Mouse (Mus musculus) urinary bladder, postnatal 4 days (tissue): ENCODE results near the gene Ulk1.
"Not testable (repeated sequence)": the region's sequence is repeated elsewhere in the genome, so short reads cannot be mapped to it uniquely, and the experiment has no call there.

ENCODE experiments used
- DNase-seq, 2 experiments: peaks; one replicate each; pipeline ENCODE4 v3.0.0; 2021 to 2022; ENCODE audit warnings: low spot score in 2 of 2

Ulk1 gene

DNA sequence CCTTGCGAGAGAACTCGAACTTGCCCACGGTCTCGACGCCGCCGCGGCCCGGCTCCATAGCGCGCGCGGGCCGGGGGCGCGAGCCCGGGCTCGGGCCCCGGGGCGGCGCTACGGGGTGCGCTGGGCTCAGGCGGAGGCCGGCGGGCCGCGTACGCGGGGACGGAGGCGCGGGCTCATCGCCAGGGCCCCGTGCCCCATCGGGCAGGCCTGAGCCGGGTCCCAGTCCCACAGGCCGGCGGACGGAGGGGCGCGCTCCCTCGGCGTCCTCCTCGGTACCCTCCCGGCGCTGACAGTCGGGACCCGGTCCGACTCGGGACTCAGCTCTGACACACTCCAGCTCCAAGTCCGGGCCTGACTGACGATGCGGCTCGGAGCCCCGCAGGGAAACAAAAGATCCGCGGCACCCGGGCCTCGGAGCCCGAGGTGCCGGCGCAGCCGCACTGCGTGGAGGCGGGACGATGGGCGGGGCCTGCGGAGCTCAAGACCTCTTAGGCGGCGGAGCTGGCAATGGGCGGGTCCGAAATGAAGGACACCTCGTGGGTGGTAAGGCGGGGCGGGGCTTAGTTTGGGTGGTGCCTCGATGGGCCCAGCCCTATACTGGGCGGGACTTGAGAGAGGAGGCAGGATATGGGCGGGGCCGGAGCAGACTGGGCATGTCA lies at the start of gene Ulk1:
TSS of gene Ulk1 (minus strand) at position 431 of the 659 bp plus-strand sequence.
- DNase-seq, result peak; percentile 99 to 100

DNA sequence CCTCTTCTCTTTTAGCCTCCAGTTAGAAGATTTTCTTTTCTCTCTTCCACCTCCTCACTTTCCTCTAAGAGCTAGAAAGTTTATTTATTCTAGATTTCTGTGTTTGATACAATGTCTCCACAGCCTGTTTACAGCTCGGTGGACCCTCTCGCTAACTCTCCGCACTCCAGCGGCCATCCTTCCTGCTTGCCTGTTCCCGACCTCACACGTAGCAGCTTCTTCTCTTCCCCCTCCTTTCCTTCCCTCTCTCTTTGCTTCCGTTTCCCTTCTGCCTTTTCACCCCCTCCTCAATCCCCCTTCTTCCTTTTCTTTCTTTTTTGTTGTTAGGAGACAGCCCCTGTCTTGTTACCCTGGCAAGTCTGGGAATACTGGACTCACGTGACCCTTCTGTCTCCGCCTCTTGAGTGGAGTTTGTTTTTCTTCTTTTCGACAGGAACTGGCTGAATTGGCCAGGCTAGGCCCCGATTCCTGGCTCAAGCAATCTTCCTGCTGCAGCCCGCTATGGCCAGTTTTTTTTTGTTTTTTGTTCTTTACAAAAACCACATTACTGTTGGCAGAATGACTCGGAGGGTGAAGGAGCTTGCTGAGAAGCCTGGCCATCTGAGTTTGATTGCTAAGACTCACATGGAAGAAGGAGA lies 49.2 kb upstream of the Ulk1 start:
- DNase-seq, result peak; percentile 53 to 62

DNA sequence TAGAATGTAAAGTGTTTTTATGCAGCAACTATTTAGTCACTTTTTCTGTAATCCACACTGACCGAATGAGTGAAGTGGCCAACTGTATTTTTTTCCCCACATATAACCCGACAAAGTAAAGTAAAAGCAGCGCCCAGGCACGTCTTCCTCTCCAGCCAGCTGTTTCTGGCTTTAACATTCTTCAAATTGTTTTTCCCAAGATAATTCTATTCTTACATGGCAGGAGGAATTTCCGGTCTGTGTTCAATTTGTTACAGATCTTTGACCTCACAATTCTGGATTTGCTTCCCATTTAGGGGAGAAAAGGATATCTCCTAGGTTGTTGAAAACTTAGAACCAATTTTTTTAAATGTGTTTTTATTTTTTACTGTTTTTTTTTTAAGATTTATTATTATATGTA lies 47.2 kb upstream of the Ulk1 start:
- DNase-seq, result no peak

DNA sequence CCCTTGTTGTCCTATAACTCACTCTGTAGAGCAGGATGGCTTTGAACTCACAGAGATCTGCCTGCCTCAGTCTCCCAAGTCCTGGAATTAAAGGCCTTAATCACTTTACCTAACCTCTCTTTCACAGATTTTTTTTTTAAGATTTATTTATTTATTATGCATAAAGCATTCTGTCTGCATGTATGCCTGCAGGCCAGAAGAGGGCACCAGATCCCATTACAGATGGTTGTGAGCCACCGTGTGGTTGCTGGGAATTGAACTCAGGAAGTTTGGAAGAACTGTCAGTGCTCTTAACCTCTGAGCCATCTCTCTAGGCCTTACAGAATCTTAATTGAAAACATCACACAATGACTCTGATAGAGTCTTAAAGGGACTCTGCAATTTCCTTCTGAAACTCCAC lies 43.1 kb upstream of the Ulk1 start:
- no peak for DNase-seq

GRCm38 (mm10) chr5:110841046-110841862 lies 31.4 kb upstream of the Ulk1 start:
- no peak for DNase-seq

DNA sequence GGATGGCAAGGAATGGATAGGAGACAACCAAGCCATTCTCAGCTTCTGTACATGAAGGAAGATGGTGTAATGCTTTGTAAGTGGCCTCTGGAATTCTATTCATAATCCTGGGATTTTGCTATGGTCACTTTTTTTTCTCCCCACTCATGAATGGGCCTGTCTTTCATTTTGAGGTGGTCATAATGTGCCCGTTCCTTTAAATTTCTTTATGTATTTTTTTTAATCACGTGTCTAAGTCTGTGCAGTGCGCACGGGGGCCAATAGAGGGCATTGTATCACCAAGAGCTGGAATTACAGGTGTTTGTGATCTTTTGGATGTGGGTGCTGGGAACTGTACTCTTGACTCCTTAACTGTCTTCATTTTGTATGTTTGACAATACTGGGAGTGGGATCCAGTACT lies 30.6 kb upstream of the Ulk1 start:
- DNase-seq, result no peak

DNA sequence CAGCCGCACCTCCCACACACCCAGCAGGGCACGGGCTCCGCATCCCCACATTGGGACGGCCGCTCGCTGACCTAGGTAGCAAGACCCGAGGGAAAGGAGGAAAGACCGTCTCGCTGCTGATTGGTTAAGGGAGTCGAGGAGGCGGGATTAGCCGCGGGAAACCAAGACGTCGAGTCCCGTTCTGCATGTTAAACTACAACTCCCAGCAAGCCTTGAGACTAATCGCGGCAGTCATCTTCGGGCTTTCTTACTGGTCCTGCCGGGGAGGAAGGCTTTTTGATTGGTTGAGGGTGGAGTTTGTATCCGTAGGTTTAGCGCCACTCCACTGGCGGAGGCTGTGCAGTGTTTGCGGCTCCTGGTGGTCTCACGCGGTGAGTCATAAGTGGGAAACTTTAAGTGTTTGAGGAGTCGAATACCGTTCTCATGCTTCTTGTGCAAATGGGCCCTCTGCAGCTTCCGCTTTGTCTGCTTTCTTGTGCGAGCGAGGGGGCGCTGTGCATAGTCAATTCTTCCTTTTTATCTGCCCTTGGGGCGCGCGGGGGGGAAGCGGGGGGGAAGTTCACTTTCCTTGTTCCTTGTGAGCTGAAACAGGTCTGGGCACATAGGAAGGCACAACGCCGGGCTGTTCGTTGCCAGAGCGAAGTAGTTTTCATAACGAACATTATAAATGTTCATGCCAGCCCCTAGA lies 29.9 kb upstream of the Ulk1 start, which contains the start of the genes Hscb and Chek2:
TSS of gene Hscb (minus strand) at position 100 of the 688 bp plus-strand sequence.
TSS of gene Chek2 (plus strand) at position 302 of the 688 bp plus-strand sequence.
- DNase-seq, result peak; percentile 94 to 96

DNA sequence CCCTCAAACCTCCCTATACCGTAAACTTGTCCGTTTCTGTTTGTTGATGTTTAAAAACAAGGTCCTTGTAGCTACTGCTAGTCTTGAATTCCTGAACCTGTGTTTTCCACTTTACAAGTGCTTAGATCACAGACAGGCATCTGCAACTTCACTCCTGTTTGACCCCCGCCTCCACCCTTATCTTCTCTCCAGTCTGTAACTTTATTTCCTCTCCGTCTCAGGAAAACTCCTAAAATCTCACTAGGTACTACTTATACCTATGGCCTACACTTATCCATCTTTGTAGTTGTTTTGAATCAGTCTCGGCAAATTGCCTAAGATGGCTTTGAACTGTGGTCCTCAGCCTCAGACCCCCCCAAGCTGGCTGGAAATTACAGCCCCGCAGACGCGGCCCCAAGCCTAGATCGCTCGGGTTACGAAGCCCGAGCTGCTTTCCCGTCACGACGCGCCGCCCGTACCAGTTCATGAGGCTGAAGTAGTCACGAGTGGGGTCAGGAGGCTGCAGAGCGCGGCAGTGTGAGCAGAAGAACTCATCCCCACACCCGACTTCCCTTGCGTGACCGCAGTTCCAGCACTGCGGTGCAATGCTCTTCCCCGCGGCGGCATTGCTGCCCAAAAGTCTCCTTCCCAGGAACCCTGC lies 29.3 kb upstream of the Ulk1 start:
- no peak for DNase-seq

DNA sequence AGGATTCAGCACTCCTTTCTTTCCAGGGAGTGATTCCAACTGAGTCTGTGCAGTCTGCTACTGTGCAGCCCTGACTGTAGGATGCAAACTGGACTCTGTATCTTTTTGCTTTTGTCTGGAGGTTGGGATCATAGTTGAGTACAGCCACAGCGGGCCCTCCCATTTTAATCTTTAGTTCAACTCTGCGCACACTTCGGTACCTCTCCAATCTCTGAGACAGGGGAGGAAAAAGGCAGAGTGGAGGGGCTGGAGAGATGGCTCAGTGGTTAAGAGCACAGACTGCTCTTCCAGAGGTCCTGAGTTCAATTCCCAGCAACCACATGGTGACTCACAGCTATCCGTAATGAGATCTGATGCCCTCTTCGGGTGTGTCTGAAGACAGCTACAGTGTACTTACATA lies 28.1 kb upstream of the Ulk1 start:
- not testable (repeated sequence) for DNase-seq

DNA sequence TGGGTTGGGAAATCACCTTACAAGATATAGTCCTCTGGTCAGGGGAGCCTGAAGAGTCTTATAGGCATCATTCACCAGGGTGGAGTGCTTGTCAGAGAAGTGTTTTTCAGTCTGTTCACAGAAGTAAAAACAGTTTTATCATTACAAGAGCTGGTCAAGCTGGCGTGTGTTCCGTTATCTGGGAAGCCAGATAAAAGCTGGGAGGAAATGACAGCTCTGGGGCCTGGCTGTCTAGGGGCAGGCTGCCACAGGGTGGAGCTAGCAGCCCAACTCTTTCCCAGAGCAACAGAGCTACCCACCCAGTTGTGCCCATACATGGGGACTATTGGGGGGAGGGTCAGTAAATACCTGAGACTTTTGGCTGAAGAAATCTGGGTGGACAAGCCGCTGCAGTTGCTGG lies 26.1 kb upstream of the Ulk1 start:
- DNase-seq, result peak; percentile 35 to 63

DNA sequence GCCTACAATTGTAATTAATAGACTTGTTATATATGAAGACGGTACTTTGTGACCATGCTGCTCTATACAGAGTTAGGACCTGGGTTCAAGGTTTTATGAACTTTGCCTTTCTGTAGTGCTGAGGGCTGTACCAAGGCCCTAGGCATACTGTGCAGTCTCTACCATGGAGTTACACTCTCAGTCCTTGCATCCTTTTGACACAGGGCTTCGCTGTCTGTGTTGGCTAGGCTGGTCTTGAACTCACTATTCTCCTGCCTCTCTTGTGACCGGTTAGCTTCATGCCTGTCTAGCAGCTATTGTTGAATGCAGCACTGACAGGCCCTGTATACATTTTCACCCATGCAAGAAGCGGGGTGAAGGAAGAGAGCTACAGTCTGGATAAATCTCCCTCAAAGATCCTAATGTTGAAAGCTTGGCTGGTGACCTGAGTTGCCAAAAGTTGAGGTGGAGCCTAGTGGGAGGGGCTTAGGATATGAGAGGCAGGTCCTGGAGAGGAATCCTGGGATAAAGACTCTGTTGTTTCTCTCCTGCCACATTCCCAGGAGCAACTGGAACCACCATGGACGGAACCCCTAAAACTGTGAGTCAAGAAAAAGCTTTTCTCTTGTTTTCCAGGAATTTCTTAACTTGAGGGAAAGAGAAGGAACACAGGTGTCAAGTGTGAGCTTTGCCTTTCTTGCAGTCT lies 21.3 kb upstream of the Ulk1 start:
- DNase-seq, result no peak

- no peak for DNase-seq
These were observed 17.7 kb upstream of the Ulk1 start for GRCm38 (mm10) chr5:110827576-110827975.

DNA sequence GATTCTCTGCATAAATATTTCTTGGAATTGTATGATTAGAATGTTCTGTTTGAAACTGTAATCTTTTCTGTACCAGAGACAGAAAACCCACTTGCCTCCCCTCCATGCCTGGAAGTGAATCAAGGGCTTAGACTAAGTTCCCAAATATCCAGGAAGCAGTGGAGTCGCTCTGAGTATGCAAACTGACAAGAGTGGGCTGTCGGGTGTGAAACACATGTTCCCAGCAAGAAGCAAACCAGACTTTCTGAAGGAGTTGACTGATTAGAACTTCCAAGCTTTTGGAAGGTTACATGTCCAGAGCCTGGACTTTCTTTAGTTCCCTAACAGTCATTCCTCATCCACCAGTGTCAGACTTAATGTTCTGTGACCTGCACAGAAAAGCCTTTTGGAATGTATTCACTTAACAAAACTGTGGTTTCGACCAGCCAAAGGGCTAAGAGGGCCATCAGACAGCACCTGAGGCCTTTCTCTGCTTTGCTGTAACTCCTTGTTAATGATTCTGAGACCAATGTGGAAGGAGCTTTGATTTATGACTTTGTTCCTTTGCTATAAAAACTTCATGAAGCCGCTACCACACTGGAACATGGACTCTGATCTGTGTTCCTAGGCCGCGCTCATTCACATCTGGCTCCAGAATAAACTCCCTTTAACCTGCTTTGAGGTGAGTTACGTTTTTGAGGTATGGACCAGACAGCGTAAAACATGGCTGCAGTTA lies 17.0 kb upstream of the Ulk1 start:
- DNase-seq, result no peak

- no peak for DNase-seq
These were observed 14.5 kb upstream of the Ulk1 start for GRCm38 (mm10) chr5:110824421-110824820.

- no peak for DNase-seq
These were observed 853 bp downstream of the Ulk1 start for GRCm38 (mm10) chr5:110808821-110809666.

DNA sequence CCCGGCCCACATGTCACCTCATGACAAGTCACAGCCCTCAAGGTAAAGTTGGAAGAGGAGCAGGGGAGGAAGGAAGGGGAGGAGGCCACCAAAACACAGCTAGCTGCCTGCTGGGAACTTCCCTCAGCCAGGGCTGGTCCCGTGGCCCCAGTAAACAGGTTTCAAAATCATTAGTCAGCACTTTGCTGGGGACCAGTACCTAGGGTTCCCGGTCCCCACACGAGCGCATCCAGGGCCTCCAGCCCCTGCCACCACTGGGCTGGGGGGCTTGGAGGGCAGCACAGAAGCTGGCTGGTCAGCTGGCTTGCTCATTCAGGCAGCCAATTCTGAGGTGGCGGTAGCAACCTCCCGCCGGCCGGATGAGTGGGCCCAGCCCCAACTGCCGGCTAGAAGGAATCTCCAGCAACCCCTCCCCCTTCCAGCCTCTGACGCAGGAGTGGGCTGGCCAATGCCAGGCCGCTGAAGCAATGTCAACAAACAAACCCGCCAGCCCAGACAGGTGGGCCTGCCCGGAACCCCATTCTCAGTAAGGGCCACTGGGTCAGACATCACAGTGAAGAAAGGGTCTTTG lies 1.8 kb downstream of the Ulk1 start:
- peak; percentile 79 to 87 for DNase-seq

- DNase-seq, result no peak
These were observed 2.4 kb downstream of the Ulk1 start for GRCm38 (mm10) chr5:110807453-110807852.

DNA sequence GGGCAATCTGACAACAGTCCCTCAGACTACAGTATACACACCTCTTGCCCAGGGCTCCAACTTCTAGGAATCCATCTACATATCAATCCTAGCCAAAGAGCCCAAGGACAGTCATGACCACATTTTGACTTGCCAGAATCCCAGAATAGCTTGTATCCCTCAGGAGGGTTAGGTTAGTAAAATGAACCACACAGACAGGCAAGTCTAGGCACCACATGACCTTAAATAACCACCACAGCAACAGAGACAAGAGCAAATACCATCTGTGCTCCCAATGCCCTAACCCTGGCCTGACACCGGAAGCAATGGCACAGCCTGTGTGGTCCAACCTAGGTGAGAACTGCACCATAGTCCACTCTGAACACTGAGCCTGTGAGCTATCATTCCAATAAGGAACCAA lies 3.2 kb downstream of the Ulk1 start:
- no peak for DNase-seq

DNA sequence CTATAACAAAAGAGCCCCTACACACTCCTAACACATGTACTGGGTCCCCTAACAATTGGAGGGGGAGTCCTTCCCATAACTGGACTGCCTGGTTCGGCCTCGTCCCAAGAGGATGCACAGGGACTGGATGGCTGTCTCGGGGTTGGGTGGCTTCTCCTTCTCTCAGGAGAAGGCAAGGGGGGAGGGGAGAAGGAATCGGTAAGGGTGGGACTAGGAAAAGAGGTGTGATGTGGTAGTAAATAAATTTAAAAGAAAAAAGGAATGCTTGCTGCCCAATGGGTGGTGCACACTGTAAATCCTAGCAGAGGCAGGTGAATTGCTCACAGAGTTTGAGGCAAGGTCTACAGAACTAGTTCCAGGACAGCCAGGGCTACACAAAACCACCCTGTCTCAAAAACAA lies 3.7 kb downstream of the Ulk1 start:
- DNase-seq, result no peak
